Mouse (Mus musculus): Measurements from ENCODE around the gene Gm28308. TPM values are rescaled to one million over a fixed set of nuclear protein-coding genes. Genes with fewer than 3 reads are reported as not detected.

Gene Gm28308
- total and polyA plus RNA-seq, 2 experiments from 2014 or later = not detected

GRCm38 (mm10) chr6:52191860-52192550 lies 21.1 kb downstream of the Gm28308 start:
- TF ChIP-seq CTCF (IDR thresholded peaks at IDR 0.05) = no peak
- peaks cover 94% of the 10 kb centered on the region for H3K27me3 ChIP-seq (ENCODE audit: insufficient read depth, low read length)
- no peaks in the 10 kb centered on the region for H3K4me1 ChIP-seq (ENCODE audit: insufficient read depth, low read length)
- WGBS = 2% methylated on average over 38 of the region's 55 CpGs
- DNase-seq (ENCODE audit: low spot score) (peak; percentile 81), ATAC-seq (ENCODE audit: low FRiP score) (no peak)
- no peaks in the 10 kb centered on the region for H3K9me3 ChIP-seq (ENCODE audit: low read length)
- H3K9ac ChIP-seq (replicated peaks; ENCODE audit: low read length, poor library complexity, severe bottlenecking) = no peak overlapping the region
- H3K27ac ChIP-seq (ENCODE audit: low read depth, low read length) = no peak overlapping the region
- H3K4me3 ChIP-seq (ENCODE audit: low read depth, low read length) = peak overlapping the region; percentile 22
- H3K4me2 ChIP-seq (ENCODE audit: low read depth, low read length, poor library complexity, severe bottlenecking) = peak overlapping the region; percentile 39
- no peaks in the 10 kb centered on the region for H3K36me3 ChIP-seq (ENCODE audit: insufficient read depth, low read length)

- Histone ChIP-seq H3K4me1 (ENCODE audit: insufficient read depth, low read length) (no peaks in the 10 kb centered on the region), H3K9ac (replicated peaks; ENCODE audit: low read length, poor library complexity, severe bottlenecking) (no peak within 1 kb of the TSS), H3K27me3 (ENCODE audit: insufficient read depth, low read length) (peaks cover 94% of the 10 kb centered on the region), H3K4me3 (ENCODE audit: low read depth, low read length) (peak within 1 kb of the TSS; percentile 22), H3K27ac (ENCODE audit: low read depth, low read length) (no peak within 1 kb of the TSS), H3K9me3 (ENCODE audit: low read length) (no peaks in the 10 kb centered on the region), H3K4me2 (ENCODE audit: low read depth, low read length, poor library complexity, severe bottlenecking) (peak within 1 kb of the TSS; percentile 39), H3K36me3 (ENCODE audit: insufficient read depth, low read length) (no peaks in the 10 kb centered on the region)
- no peak for DNase-seq (ENCODE audit: low spot score)
- no peak for ATAC-seq (ENCODE audit: low FRiP score)
- TF ChIP-seq CTCF (IDR thresholded peaks at IDR 0.05) = no peak
- WGBS = under 1% methylated on average over 35 of the region's 102 CpGs
Measured at GRCm38 (mm10) chr6:52190906-52191810, 22.0 kb downstream of the Gm28308 start, which contains the start of gene Hoxa4. Hoxa4 (minus strand) TSS chr6:52191753.

DNA sequence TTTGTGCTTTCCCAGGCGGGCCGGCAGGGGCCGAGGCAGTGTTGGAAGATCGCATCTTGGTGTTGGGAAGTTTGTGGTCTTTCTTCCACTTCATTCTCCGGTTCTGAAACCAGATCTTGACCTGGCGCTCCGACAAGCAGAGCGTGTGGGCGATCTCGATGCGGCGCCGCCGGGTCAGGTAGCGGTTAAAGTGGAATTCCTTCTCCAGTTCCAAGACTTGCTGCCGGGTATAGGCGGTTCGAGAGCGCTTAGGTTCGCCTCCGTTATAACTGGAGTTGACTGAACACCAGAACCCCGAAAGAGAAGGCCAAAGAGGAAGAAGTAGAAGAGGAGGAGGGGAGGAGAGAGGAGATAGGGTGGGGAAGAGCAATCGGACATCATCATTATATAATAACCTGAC lies 22.7 kb downstream of the Gm28308 start:
- 0% methylated on average over 23 of the region's 23 CpGs for WGBS
- Histone ChIP-seq H3K9ac (replicated peaks; ENCODE audit: low read length, poor library complexity, severe bottlenecking) (no peak overlapping the region), H3K4me3 (ENCODE audit: low read depth, low read length) (no peak overlapping the region), H3K4me2 (ENCODE audit: low read depth, low read length, poor library complexity, severe bottlenecking) (no peak overlapping the region), H3K9me3 (ENCODE audit: low read length) (no peaks in the 10 kb centered on the region), H3K4me1 (ENCODE audit: insufficient read depth, low read length) (no peaks in the 10 kb centered on the region), H3K27ac (ENCODE audit: low read depth, low read length) (no peak overlapping the region), H3K27me3 (ENCODE audit: insufficient read depth, low read length) (peaks cover 95% of the 10 kb centered on the region), H3K36me3 (ENCODE audit: insufficient read depth, low read length) (no peaks in the 10 kb centered on the region)
- TF ChIP-seq CTCF (IDR thresholded peaks at IDR 0.05) = no peak
- DNase-seq (ENCODE audit: low spot score) (no peak), ATAC-seq (ENCODE audit: low FRiP score) (no peak)

DNA sequence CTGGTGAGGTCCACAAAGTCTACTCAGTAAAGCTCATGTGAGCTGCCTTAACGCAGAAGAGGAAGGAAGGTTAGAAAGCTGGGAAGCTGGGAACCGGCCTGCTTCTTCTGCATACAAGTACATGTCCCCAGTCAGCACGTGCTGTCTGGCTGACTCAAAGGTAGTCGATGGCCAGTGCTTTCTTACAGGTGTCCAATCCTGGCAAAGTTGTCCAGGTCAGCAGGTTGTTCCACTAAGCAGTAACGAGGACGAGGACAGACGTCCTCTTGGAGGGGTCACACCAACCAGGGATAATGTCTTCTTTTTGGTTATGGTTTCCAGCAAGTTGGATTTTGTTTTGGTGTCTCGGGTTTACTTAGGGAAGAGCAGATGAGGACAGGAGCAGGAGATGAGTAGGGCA lies 23.2 kb downstream of the Gm28308 start:
- Histone ChIP-seq H3K9me3 (ENCODE audit: low read length) (no peaks in the 10 kb centered on the region), H3K4me1 (ENCODE audit: insufficient read depth, low read length) (no peaks in the 10 kb centered on the region), H3K27me3 (ENCODE audit: insufficient read depth, low read length) (peaks cover 96% of the 10 kb centered on the region), H3K36me3 (ENCODE audit: insufficient read depth, low read length) (no peaks in the 10 kb centered on the region), H3K9ac (replicated peaks; ENCODE audit: low read length, poor library complexity, severe bottlenecking) (no peak overlapping the region), H3K4me3 (ENCODE audit: low read depth, low read length) (no peak overlapping the region), H3K27ac (ENCODE audit: low read depth, low read length) (no peak overlapping the region), H3K4me2 (ENCODE audit: low read depth, low read length, poor library complexity, severe bottlenecking) (no peak overlapping the region)
- DNase-seq (ENCODE audit: low spot score) (no peak), ATAC-seq (ENCODE audit: low FRiP score) (no peak)
- TF ChIP-seq CTCF (IDR thresholded peaks at IDR 0.05) = no peak
- WGBS = 3% methylated on average over 8 of the region's 8 CpGs

- no peak overlapping the region for H3K4me3 ChIP-seq (ENCODE audit: low read depth, low read length)
Measured at GRCm38 (mm10) chr6:52189172-52189591, 24.0 kb downstream of the Gm28308 start.

GRCm38 (mm10) chr6:52186500-52186899 lies 26.6 kb downstream of the Gm28308 start:
- no peaks in the 10 kb centered on the region for H3K9me3 ChIP-seq (ENCODE audit: low read length)
- no peak for TF ChIP-seq CTCF (IDR thresholded peaks at IDR 0.05)
- peaks cover 97% of the 10 kb centered on the region for H3K27me3 ChIP-seq (ENCODE audit: insufficient read depth, low read length)
- DNase-seq (ENCODE audit: low spot score) (no peak), ATAC-seq (ENCODE audit: low FRiP score) (no peak)
- H3K27ac ChIP-seq (ENCODE audit: low read depth, low read length) = no peak overlapping the region
- no peak overlapping the region for H3K4me3 ChIP-seq (ENCODE audit: low read depth, low read length)
- H3K36me3 ChIP-seq (ENCODE audit: insufficient read depth, low read length) = no peaks in the 10 kb centered on the region
- H3K4me1 ChIP-seq (ENCODE audit: insufficient read depth, low read length) = no peaks in the 10 kb centered on the region
- H3K4me2 ChIP-seq (ENCODE audit: low read depth, low read length, poor library complexity, severe bottlenecking) = no peak overlapping the region
- no peak overlapping the region for H3K9ac ChIP-seq (replicated peaks; ENCODE audit: low read length, poor library complexity, severe bottlenecking)
- 3% methylated on average over 1 of the region's 1 CpGs for WGBS

More at GRCm38 (mm10) chr6:52189172-52189591, 24.0 kb downstream of the Gm28308 start:
- no peak for TF ChIP-seq CTCF (IDR thresholded peaks at IDR 0.05)
- Histone ChIP-seq H3K9ac (replicated peaks; ENCODE audit: low read length, poor library complexity, severe bottlenecking) (no peak overlapping the region), H3K27me3 (ENCODE audit: insufficient read depth, low read length) (peaks cover 96% of the 10 kb centered on the region), H3K4me1 (ENCODE audit: insufficient read depth, low read length) (no peaks in the 10 kb centered on the region), H3K27ac (ENCODE audit: low read depth, low read length) (no peak overlapping the region), H3K4me2 (ENCODE audit: low read depth, low read length, poor library complexity, severe bottlenecking) (no peak overlapping the region), H3K9me3 (ENCODE audit: low read length) (no peaks in the 10 kb centered on the region), H3K36me3 (ENCODE audit: insufficient read depth, low read length) (no peaks in the 10 kb centered on the region)
- ATAC-seq (ENCODE audit: low FRiP score) (no peak), DNase-seq (ENCODE audit: low spot score) (no peak)
- 16% methylated on average over 5 of the region's 5 CpGs for WGBS
